Mouse (Mus musculus) bone marrow macrophage, adult 2 months (primary cell): ENCODE data around the gene Best3. TPM values are rescaled to one million over a fixed set of nuclear protein-coding genes. Genes with fewer than 3 reads are reported as not detected.

Experiments
- H3K27ac ChIP-seq: 2 replicates; pipeline ENCODE4 v1.5.1; 2012; ENCODE audit warnings: low read depth, low read length; ENCODE audit not compliant: insufficient read depth
- H3K4me1 ChIP-seq: 2 replicates; pipeline ENCODE4 v1.6.1; 2012; ENCODE audit warnings: low read length; ENCODE audit not compliant: control insufficient read depth, insufficient read depth
- H3K4me3 ChIP-seq: 2 replicates; pipeline ENCODE4 v1.5.1; 2012; ENCODE audit warnings: mild to moderate bottlenecking, low read length, moderate library complexity; ENCODE audit not compliant: insufficient read depth
- CTCF ChIP-seq: IDR thresholded peaks from 2 replicates; pipeline ENCODE4 v1.5.1; 2012; ENCODE audit warnings: low read depth, mild to moderate bottlenecking, low read length, moderate library complexity
- POLR2A ChIP-seq: IDR thresholded peaks from 2 replicates; pipeline ENCODE4 v1.6.1; 2012; ENCODE audit warnings: mild to moderate bottlenecking, low read depth, low read length, borderline replicate concordance
- polyA plus RNA-seq: library from polyadenylated mRNA; stranded (reverse); fragments of >200 nt; gene quantifications from 2 replicates; pipeline ENCODE4 v1.2.4, GENCODE M21; 2012; ENCODE audit not compliant: missing spikeins, insufficient read depth, insufficient read length

Best3 gene
- not detected in 2 replicates for polyA plus RNA-seq

DNA sequence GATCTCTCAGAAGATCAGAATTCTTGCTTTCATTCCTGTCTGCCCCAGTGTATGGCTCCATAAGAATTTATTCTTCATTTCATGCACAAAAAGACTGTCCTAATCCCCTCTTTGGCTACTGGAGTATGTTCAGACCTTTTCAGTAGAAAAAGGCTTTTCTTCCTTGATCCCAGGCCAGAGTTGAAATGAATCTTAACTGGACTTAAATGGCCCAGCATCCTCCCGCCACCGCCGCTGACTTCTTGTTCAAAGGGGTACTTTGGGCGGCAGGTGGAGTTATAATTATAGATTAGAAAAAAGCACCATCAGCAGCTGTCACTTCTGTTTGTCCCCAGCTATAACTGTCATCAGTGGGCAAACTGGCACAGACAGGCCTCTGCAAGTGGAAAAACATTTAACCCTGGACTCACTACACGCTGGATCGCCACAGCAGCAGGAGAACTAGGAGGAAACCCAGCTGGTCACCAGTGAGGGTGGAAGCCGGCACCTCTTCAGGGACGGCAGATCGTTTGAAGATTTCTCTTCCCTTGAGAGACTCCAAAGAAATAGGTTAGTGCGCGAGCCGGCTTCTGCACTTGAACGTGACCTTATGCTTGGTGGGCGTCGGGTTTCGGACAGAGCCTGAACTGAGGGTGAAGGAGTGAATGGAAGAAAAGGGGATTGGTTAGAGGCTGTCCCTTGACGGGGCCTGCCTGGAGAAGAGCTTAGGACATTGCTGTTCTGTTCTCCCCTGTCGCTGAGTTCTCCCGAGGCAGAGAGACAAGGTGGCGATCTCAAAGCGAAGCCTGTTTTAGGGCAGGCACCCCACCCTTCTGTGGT lies at the start of gene Best3:
TSS of gene Best3 (plus strand) at position 51 of the 819 bp plus-strand sequence.
- H3K4me1 ChIP-seq: no peaks in the 10 kb centered on the region
- no peak within 1 kb of the TSS for H3K27ac ChIP-seq
- H3K4me3 ChIP-seq: no peak within 1 kb of the TSS
- TF ChIP-seq CTCF: no peak
- no peak for TF ChIP-seq POLR2A

GRCm38 (mm10) chr10:116943025-116943424 lies 43.1 kb upstream of the Best3 start:
- Histone ChIP-seq H3K4me3 (no peak overlapping the region), H3K4me1 (no peaks in the 10 kb centered on the region), H3K27ac (no peak overlapping the region)
- no peak for TF ChIP-seq CTCF
- no peak for TF ChIP-seq POLR2A

DNA sequence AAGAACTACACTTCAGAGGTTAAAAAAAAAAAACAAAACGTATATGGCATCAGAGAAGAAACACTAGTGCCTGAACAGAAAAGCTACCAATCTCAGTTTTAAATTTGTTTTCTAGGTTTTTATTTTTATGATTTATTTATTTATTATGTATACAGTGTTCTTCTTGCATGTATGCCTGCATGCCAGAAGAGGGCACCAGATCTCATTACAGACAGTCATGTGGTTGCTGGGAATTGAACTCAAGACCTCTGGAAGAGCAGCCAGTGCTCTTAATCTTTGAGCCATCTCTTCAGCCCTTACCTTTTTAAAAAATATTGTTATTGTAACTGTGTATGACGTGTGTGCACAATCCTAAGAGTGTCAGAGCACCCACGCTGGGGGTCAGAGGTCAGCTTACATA lies 42.0 kb upstream of the Best3 start:
- Histone ChIP-seq H3K4me1 (no peaks in the 10 kb centered on the region), H3K27ac (no peak overlapping the region), H3K4me3 (no peak overlapping the region)
- TF ChIP-seq CTCF (no peak), POLR2A (no peak)

GRCm38 (mm10) chr10:116944940-116945339 lies 41.2 kb upstream of the Best3 start:
- TF ChIP-seq CTCF: no peak
- no peak for TF ChIP-seq POLR2A
- Histone ChIP-seq H3K4me3 (no peak overlapping the region), H3K4me1 (no peaks in the 10 kb centered on the region), H3K27ac (no peak overlapping the region)

DNA sequence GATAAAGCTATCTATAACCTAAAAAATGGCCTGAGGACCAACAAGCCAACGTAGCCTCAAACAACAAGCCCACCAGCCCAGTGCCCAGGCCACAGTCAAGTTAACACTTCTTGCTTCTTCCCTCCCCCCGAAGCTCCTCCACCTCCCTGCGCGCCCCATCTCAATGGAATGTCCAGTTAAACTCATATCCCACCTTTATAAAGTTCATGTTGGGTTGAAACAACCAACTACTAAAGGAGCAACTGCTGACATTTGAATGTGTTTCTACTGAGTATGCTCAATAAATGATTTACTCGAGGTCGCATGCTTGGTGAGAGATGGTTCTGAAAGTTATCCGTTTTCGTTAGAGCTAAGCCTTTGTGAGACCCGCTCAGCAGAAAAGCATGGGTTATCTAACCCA lies 37.7 kb upstream of the Best3 start:
- TF ChIP-seq POLR2A (no peak), CTCF (no peak)
- Histone ChIP-seq H3K4me3 (no peak overlapping the region), H3K4me1 (0 out of 2 replicates have a peak, but pooled peaks cover 2% of the 10 kb centered on the region), H3K27ac (no peak overlapping the region)

GRCm38 (mm10) chr10:116949111-116950008 lies 36.8 kb upstream of the Best3 start:
- TF ChIP-seq CTCF (no peak), POLR2A (no peak)
- 0 out of 2 replicates have a peak, but pooled peaks cover 2% of the 10 kb centered on the region for H3K4me1 ChIP-seq
- no peak overlapping the region for H3K27ac ChIP-seq
- H3K4me3 ChIP-seq: peak overlapping the region; percentile 86

- H3K27ac ChIP-seq: 0 out of 2 replicates have a peak within 1 kb of the TSS, but pooled peaks have one; percentile 7
- no peak for TF ChIP-seq POLR2A
- peak; percentile 57 for TF ChIP-seq CTCF
- peak within 1 kb of the TSS; percentile 86 for H3K4me3 ChIP-seq
- 0 out of 2 replicates have a peak, but pooled peaks cover 2% of the 10 kb centered on the region for H3K4me1 ChIP-seq
Observed at GRCm38 (mm10) chr10:116950009-116950769, 35.9 kb upstream of the Best3 start, which contains the start of gene Rab3ip. Rab3ip (minus strand) TSS chr10:116950769.

- TF ChIP-seq POLR2A: no peak
- no peak for TF ChIP-seq CTCF
- H3K4me1 ChIP-seq: 0 out of 2 replicates have a peak, but pooled peaks cover 2% of the 10 kb centered on the region
- 0 out of 2 replicates have a peak overlapping the region, but pooled peaks have one; percentile 7 for H3K27ac ChIP-seq
- peak overlapping the region; percentile 71 for H3K4me3 ChIP-seq
Observed at GRCm38 (mm10) chr10:116950886-116951285, 35.2 kb upstream of the Best3 start.

GRCm38 (mm10) chr10:116955191-116955590 lies 30.9 kb upstream of the Best3 start:
- no peak for TF ChIP-seq POLR2A
- TF ChIP-seq CTCF: no peak
- Histone ChIP-seq H3K4me3 (no peak overlapping the region), H3K4me1 (0 out of 2 replicates have a peak, but pooled peaks cover 2% of the 10 kb centered on the region), H3K27ac (no peak overlapping the region)
